Mouse (Mus musculus) testis, adult 2 months (tissue): ENCODE measurements around the gene Krt19. TPM values are rescaled to one million over a fixed set of nuclear protein-coding genes. Genes with fewer than 3 reads are reported as not detected.

Experiments used
- H3K27ac ChIP-seq: fragments of 200-500 bp; 2 replicates; pipeline ENCODE4 v1.5.1; 2012; ENCODE audit warnings: low read depth, low read length; ENCODE audit not compliant: control insufficient read depth, insufficient read depth
- H3K27me3 ChIP-seq: fragments of 200-500 bp; 2 replicates; pipeline ENCODE4 v1.6.1; 2012; ENCODE audit warnings: mild to moderate bottlenecking, low read length, moderate library complexity; ENCODE audit not compliant: control insufficient read depth, insufficient read depth
- H3K36me3 ChIP-seq: fragments of 200-500 bp; 2 replicates; pipeline ENCODE4 v1.6.1; 2012; ENCODE audit warnings: mild to moderate bottlenecking, low read length; ENCODE audit not compliant: control insufficient read depth, insufficient read depth
- H3K4me1 ChIP-seq: fragments of 200-500 bp; 2 replicates; pipeline ENCODE4 v1.6.1; 2012; ENCODE audit warnings: low read length; ENCODE audit not compliant: control insufficient read depth, insufficient read depth
- H3K4me3 ChIP-seq: fragments of 200-500 bp; 2 replicates; pipeline ENCODE4 v1.5.1; 2012; ENCODE audit warnings: low read depth, mild to moderate bottlenecking, low read length, moderate library complexity, mixed read lengths; ENCODE audit not compliant: control insufficient read depth
- CTCF ChIP-seq: fragments of 200-500 bp; IDR thresholded peaks from 2 replicates; pipeline ENCODE4 v1.5.1; 2012; ENCODE audit warnings: low read depth, mild to moderate bottlenecking, inconsistent platforms, low read length, moderate library complexity; ENCODE audit not compliant: control insufficient read depth, insufficient read depth, insufficient replicate concordance
- POLR2A ChIP-seq: fragments of 200-500 bp; IDR thresholded peaks from 2 replicates; pipeline ENCODE4 v1.6.1; 2012; ENCODE audit warnings: low read depth, mild to moderate bottlenecking, inconsistent platforms, low read length, moderate library complexity; ENCODE audit not compliant: control insufficient read depth
- polyA plus RNA-seq: library from polyadenylated mRNA; depleted of rRNA; stranded (reverse); fragments of >200 nt; gene quantifications from 2 replicates; pipeline ENCODE4 v1.2.3, GENCODE M21; 2012

Gene Krt19
- polyA plus RNA-seq, 1 experiment, result 0.75 TPM

GRCm38 (mm10) chr11:100135731-100136130 is 12.7 kb downstream of the Krt19 start, which contains the start of gene Krt15:
Gene Krt15, minus strand, starts transcription at chr11:100135928.
- Histone ChIP-seq H3K4me1 (no peaks in the 10 kb centered on the region), H3K36me3 (no peaks in the 10 kb centered on the region), H3K4me3 (no peak within 1 kb of the TSS), H3K27ac (no peak within 1 kb of the TSS), H3K27me3 (no peaks in the 10 kb centered on the region)
- TF ChIP-seq POLR2A (no peak), CTCF (no peak)

- H3K4me1 ChIP-seq, result peaks cover 3% of the 10 kb centered on the region; the same call in 1 of the 2 replicates
- no peak overlapping the region for H3K4me3 ChIP-seq
- TF ChIP-seq CTCF (no peak), POLR2A (no peak)
- H3K36me3 ChIP-seq, result no peaks in the 10 kb centered on the region
- no peak overlapping the region for H3K27ac ChIP-seq
- H3K27me3 ChIP-seq, result no peaks in the 10 kb centered on the region
Measured at GRCm38 (mm10) chr11:100124901-100125300, 23.6 kb downstream of the Krt19 start.

- TF ChIP-seq POLR2A (no peak), CTCF (no peak)
- H3K27me3 ChIP-seq, result no peaks in the 10 kb centered on the region
- H3K4me3 ChIP-seq, result no peak within 1 kb of the TSS
- H3K36me3 ChIP-seq, result no peaks in the 10 kb centered on the region
- peaks cover 3% of the 10 kb centered on the region; the same call in 1 of the 2 replicates for H3K4me1 ChIP-seq
- H3K27ac ChIP-seq, result no peak within 1 kb of the TSS
Measured at GRCm38 (mm10) chr11:100121466-100121865, 27.0 kb downstream of the Krt19 start, which contains the start of gene Krt13. Gene Krt13, minus strand, starts transcription at chr11:100121566.

- Histone ChIP-seq H3K4me3 (no peak overlapping the region), H3K36me3 (no peaks in the 10 kb centered on the region), H3K4me1 (peaks cover 3% of the 10 kb centered on the region; the same call in 1 of the 2 replicates), H3K27ac (no peak overlapping the region), H3K27me3 (no peaks in the 10 kb centered on the region)
- TF ChIP-seq CTCF (no peak), POLR2A (no peak)
Measured at GRCm38 (mm10) chr11:100120331-100120730, 28.1 kb downstream of the Krt19 start.

- Histone ChIP-seq H3K36me3 (no peaks in the 10 kb centered on the region), H3K4me3 (no peak overlapping the region), H3K27me3 (no peaks in the 10 kb centered on the region), H3K27ac (no peak overlapping the region), H3K4me1 (no peaks in the 10 kb centered on the region)
- TF ChIP-seq POLR2A, result no peak
- TF ChIP-seq CTCF, result no peak
Measured at GRCm38 (mm10) chr11:100113742-100114029, 34.8 kb downstream of the Krt19 start.

GRCm38 (mm10) chr11:100112935-100113741 is 35.3 kb downstream of the Krt19 start:
- TF ChIP-seq POLR2A (no peak), CTCF (no peak)
- Histone ChIP-seq H3K4me3 (no peak overlapping the region), H3K4me1 (no peaks in the 10 kb centered on the region), H3K27me3 (no peaks in the 10 kb centered on the region), H3K36me3 (no peaks in the 10 kb centered on the region), H3K27ac (no peak overlapping the region)

GRCm38 (mm10) chr11:100105576-100106122 is 42.8 kb downstream of the Krt19 start, which contains the start of gene Krt36:
Gene Krt36, minus strand, starts transcription at chr11:100105626.
- Histone ChIP-seq H3K4me3 (no peak within 1 kb of the TSS), H3K27me3 (no peaks in the 10 kb centered on the region), H3K36me3 (no peaks in the 10 kb centered on the region), H3K4me1 (no peaks in the 10 kb centered on the region), H3K27ac (no peak within 1 kb of the TSS)
- TF ChIP-seq CTCF (no peak), POLR2A (no peak)
